Mouse (Mus musculus): Measurements from ENCODE around the gene Metrnl.
"Not testable (repeated sequence)": the region's sequence is repeated elsewhere in the genome, so short reads cannot be mapped to it uniquely, and the experiment has no call there.

Gene Metrnl

DNA sequence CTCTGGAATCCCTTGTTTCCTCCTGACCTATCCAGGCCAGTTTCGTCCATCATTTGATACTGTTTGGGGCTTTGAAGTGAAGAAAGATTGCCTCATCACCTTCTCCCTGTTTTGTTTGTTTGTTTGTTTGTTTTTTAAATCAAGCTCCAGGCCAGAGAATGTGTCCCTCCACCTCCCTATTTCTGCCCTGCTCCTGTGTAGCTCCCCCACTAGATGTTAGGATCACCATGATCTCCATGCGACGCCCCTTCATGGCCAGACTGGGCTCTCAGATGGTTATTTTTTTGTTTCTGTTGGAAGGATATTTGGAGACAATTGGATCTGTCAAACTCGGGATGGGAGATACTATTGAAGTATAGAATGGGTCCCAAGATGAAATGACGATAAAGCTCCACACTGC is at the start of gene Metrnl:
Gene Metrnl, plus strand, starts transcription at position 301 of the 400 bp plus-strand sequence.
- DNase-seq, result no peak

DNA sequence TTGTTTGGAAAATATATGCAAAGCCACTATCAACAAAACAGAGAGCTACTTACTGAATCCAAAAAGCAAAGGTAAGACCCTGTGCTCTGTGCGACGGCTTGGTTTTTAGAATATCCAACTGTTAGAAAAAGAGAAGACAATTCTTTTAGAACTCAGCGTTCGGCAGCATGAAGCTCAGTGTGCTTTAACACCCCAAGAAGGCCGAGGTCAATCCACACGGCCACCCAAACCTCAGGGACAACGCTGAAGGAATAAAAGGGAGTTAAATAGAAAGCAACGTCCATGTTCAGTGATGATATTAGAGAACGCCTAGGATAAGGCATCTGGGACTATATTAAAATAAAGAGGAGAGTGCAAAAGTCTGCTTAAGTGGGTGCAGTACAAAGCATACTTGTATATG is 49.8 kb upstream of the Metrnl start:
- DNase-seq, result no peak

DNA sequence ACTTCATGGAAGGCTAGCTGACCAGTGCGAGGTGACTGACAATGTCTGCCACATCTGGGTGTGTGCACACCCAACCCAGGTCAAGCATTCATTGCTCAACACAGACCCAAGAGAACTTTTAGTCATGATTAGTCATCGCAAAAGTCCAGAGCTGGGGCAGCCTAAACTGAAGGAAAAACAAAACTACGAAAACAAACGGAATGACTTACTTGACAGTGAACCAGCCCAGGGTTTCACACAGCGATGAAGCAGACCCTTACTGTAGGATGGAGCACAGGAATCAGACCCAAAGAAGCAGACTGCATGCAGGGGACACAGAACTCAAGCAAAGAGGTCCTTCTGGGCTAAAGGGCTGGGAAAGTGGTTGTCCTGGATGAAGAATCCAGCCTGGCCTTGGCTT is 49.4 kb upstream of the Metrnl start:
- DNase-seq, result no peak

DNA sequence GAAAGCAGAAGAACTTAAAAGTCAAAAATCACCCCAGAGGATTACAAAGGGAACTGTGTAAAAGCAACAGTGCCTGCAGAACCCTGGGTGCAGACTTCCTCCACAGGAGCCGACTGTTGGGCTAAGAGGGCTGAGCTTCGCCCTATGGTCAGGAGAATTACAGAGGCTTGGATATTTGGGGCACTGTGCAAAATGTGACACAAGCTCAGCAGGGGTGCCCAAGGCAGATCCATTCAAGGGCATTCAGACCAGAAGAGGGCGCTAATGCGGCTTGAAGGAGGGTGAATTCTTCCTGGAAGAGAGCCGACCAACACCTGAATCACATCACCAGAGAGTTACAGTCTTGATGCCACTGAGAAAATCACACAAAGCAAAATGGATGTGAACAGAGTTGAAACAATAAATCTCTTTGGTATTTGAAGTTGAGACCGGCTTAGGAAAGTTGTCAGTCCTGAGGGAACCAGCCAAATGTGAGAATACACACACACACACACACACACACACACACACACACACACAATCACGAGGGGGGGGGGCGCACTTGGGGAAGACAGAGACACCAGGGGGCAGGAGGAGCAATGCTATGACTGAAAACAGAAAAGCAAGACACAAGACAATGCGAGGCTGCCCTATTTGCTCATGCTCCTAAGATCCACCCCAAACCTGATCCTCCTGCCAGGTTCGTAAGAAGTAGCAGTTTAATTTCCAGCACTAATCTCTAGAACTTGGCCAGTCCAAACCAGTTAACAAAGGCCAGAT is 48.6 kb upstream of the Metrnl start:
- peak; percentile 91 for DNase-seq

DNA sequence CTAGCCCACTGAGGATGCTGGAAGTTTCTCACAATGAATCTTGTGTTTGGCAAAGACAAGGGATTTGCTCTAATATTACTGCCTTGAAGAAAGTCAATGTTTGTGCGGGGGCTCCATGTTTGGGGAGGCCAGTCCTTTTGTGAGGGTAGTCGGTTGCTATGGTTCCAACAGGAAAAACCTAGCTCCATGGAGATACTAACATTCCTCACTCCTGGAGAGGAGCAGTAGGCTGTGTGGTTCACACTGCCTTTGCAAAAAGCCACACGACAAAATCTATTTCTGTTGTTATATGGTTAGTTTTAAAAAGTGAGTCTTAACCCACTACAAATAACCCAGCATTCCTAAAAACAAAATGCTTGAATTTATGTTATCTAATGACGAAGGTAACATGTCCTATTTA is 47.7 kb upstream of the Metrnl start:
- no peak for DNase-seq

DNA sequence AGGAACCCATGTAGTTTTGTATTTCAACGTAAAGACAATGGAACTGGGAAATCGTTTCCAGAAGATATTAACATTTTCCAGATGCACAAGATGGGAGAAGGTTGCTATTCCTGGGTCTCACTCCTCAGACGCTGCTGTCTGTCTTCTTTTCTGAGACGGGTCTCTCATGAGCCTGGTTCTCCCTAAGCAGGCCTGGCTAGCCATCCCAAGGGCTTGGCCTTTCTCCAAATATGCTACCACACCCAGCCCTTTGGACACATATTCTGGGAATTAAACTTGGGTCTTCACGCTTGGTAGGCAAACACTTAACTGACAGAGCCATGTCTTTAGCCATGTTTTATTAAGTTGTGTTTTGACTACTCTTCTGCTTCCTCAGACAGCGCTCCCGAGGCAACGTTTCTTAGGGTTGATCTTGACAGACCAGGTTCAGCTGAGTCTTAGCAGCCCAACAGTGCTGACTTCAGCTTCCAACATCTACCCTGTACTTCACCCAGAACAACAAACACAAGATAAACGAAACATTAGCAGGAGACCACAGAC is 46.9 kb upstream of the Metrnl start:
- no peak for DNase-seq

DNA sequence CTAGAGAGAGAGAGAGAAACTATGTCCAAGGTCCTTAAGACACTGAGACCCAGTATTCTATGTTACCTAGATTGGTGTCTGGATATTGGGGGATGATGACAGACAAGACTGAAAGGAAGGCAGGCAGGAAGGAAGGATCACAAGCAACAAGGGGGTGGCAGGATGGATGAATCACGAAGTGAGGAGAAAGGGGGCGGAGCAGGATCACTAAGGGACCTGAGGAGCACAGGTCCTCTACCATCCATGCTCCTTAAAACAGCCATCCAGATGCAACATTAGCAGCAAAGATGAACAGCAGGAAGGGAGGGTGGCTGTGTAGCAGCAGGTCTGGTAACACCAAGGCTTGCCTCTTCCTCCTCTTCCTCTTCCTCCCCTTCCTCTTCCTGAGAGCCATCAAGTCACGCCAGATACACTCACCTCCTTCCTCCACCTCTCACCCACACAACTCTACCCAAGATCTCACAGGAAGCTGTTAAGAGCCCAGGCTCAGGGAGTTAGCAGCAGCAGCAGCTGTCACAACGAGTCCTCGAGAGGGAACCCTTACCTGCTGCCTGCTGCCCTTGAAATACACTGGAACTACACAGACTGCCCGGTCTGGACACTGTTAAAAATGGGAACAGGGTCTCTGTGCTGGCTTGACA is 46.1 kb upstream of the Metrnl start:
- peak; percentile 28 for DNase-seq

DNA sequence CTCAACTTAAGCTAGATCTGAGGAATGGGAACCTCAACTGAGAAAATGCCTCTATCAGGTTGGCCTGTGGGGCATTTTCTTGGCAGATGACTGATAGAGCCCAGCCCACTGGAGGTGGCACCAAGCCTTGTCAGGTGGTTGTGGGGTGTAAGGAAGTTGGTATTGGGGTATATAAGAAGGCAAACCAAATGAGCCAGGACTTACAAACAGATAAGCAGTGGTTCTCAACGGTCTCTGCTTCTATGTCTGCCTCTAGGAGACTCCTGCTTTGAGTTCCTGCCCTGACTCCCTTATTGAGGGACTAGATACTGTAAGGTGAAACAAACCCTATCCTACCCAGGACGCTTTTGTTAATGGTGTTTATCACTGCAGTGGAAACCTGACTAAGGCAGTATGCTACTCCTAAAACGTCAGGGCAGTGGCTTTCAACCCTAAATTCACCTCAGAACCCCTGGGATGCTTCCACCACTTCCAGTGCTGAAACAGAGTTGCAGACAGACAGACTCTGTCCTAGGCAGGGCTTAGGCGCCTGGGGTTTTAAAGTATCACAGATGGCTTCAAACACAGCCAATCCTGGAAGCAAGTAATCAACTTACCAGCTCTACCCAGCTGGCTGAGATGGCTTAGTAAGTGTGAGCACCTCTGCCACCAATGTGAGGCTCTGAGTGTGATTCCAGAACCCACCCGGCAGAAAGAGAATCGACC is 45.4 kb upstream of the Metrnl start:
- no peak for DNase-seq

DNA sequence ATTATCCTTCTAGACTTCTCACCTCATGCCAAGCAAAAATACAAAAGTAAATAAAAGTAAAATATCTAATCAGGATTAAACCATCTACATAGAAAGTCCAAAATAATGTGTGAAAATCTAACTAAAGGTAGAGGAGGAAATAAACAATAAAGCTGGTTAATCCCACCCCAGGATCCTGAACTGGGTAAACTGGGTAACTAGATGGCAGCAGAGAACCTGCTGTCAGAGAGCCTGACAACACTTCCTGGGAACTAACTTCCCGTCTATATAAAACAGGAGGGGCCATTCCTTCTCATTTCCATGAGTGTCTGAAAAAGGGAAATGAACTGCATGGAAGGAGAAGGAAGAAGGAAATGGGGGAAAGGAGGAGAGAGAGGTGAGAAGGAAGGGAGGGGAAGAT is 43.2 kb upstream of the Metrnl start:
- DNase-seq, result no peak

DNA sequence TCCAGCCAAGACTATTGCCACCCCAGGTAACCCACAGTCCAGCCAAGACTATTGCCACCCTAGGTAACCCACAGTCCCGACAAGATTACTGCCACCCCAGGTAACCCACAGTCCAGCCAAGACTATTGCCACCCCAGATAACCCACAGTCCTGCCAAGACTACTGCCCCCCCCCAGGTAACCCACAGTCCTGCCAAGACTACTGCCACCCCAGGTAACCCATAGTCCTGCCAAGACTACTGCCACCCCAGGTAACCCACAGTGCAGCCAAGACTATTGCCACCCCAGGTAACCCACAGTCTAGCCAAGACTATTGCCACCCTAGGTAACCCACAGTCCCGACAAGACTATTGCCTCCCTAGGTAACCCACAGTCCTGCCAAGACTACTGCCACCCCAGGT is 40.7 kb upstream of the Metrnl start:
- not testable (repeated sequence) for DNase-seq

DNA sequence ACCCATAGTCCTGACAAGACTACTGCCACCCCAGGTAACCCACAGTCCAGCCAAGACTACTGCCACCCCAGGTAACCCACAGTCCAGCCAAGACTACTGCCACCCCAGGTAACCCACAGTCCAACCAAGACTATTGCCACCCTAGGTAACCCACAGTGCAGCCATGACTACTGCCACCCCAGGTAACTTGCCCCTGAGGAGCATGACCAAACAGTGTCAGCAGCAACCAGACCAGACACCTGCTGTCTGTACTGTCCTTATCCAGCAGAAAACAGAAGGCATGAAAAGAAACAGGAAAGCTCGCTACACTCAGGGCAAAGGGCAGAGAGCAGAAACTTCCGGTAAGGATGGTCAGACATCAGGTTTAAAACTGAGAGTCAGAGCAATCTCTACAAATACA is 40.2 kb upstream of the Metrnl start:
- DNase-seq, result no peak

DNA sequence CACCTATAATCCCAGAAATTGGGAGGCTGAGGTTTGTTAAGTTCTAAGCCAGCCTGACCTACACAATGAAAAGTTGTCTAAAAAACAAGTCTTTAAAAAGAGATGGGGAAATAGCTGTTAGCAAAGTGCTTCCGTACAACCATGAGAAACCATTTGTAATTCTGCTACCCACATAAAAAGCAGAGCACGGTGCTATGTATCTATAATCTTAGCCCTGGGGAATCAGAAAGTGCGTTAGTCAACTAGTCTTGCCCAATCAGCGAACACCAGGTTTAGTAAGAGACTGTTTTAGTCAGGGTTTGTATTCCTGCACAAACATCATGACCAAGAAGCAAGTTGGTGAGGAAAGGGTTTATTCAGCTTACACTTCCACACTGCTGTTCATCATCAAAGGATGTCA is 33.8 kb upstream of the Metrnl start:
- DNase-seq, result no peak

DNA sequence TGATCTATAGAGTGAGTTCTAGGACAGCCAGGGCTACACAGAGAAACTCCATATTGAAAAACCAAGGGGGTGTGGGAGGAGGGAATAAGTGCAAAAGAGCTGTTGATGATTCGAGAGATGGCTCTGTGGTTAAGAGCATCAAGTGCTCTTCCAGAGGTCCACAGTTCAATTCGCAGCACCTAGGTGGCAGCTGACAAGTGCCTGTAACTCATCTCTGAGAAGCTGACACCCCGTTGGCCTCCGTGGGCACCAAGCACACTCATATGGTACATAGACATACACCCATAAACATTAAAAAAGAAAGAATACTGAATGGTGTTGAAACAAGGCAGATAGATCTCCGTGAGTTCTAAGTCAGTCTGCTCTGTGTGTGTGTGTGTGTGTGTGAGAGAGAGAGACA is 32.6 kb upstream of the Metrnl start:
- no peak for DNase-seq

DNA sequence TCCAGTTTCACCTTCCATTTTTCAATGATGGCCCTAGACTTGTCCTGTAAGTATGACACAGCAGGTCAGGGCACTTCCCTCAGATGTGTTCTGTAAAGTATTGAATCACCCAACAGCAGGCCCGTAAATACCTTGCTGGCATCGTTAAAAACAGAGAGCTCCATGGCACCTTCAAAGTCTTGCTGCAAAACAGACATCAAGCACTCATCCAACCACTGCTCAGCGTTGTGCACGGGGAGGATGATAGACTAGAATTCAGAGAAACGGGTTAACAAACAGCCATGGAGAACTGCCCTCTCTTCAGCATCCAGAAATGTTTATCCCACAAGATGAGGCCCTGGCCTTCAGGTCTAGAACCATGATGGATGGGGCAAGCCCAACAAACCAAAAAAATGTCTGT is 30.4 kb upstream of the Metrnl start:
- DNase-seq, result no peak

DNA sequence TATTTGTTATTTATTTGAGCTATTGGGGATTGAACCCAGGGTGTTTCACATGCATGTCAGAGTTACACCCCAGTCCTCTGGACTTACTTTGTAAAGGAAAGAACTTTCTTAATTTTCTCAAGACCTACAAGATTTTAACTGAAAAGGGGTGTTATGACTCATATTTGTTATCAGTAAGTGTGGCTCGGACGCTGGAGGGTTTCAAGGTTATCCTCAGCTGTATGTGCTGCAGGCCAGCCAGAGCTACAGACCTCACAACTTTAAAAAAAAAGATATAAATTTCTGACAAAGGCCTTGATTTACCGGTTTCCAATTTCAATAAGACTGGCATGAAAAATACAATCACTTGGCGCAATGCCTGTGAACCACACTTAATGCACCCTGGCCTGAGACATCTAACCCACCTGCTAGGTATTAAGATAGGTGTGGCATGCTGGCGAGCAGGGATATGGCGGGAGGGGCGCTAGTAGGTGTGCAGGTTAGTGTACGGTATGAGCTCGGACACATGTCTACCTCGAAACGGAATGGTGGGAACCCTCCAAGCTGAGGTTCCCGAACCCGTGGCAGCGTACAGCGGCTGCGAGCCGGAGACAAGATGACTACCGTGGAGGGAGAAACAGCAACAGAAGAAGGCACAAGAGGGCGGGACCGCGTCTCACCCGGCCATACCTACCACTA is 28.9 kb upstream of the Metrnl start:
- DNase-seq, result no peak

DNA sequence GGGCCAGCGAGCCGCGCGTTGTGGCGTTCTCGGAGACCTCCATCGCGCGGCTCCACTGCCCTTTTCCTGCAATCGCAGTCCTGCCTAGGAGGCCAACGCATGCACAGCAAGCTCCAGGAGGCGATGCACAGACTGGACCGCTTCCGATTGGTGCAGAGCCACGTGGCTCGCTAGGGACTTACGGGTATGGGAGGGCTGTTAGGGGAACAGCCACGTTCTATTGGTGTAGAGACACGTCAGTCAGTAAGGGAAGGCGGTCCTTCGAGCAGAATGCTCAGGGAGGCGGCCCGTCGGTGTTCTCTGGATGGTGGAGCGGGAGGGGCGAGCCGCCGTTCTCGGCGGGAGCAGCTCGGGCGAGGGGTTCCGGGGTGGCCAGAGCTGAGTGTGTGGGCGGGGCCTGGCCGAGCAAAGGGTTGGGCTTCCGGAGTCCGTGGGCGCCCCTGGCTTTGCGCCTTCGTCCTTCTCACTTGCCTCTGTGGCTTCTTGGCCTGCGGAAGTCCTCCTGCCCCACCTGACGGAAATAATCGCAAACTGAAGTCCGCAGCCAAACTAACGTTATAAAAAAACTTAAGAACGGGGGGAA is 28.3 kb upstream of the Metrnl start, which contains the start of gene B3gntl1:
Gene B3gntl1, minus strand, starts transcription at position 164 of the 583 bp plus-strand sequence.
- peak; percentile 98 for DNase-seq

DNA sequence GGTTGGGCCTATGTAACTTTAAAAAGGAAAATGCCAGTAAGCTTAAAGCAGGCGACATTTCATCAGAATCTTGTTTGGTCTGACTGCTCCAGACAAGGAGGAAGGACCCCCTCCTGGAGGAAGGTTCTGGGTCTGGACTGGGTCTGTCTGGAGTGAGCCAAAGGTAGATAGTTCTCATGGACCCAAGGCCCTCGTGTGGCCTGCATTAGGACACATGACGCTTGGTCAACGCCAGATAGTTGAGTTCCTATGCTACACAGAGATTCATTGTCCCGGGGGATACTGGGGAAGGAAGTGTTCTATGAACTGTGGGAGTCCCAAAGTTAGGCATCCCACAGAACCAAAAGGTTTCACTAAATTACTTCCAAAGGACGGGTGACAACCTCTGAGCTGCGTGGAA is 27.7 kb upstream of the Metrnl start:
- DNase-seq, result no peak

DNA sequence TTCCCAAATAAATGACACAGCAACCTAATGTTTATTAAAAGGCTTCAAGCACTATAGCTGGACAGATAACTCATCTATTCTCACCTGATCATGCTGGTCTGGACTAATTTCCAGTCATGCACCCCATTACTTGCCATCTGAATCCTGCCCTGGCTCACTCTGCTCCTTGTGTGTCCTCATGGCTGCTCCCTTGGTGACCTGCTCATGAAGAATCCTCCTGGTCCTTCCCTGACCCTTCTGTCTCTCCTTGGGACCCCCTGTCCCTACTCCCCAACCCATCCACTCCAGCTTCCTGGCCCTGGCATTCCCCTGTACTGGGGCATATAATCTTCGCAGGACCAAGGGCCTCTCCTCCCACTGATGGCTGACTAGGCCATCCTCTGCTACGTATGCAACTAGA is 24.5 kb upstream of the Metrnl start:
- DNase-seq, result no peak

DNA sequence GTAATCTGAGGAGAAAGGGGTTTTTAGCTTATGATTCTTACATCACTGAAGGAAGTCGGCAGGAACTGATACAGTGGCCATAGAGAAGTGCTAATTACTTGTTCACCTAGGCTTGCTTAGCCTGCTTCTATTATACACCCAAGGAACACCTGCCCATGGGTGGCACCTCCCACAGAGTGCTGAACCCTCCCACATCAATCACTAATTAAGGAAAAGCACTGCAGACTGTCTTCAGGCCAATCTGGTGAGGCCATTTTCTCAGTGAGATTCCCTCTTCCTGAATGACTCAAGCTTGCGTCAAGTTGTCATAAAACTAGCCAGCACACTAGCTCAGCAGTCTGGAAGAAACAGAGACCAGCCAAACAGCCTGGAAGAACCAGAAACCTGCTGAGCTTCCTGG is 21.8 kb upstream of the Metrnl start:
- no peak for DNase-seq

DNA sequence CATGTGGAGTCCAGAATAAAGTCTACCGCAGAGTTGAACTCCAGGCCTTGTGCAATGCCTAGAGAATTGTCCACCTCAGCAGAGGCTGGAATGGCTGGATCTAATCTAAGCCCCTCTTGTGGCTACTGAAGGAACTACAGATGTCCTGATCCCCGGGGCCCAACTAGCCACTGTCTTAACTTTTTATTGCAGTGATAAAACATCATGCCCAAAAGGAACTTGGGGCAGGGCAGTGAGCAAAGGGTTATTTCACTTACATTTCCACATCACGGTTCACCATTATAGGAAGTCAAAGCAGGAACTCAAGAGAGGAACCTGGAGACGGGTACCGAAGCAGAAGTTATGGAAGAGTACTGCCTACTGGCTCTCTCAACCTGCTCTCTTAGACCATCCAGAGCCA is 20.6 kb upstream of the Metrnl start:
- no peak for DNase-seq

DNA sequence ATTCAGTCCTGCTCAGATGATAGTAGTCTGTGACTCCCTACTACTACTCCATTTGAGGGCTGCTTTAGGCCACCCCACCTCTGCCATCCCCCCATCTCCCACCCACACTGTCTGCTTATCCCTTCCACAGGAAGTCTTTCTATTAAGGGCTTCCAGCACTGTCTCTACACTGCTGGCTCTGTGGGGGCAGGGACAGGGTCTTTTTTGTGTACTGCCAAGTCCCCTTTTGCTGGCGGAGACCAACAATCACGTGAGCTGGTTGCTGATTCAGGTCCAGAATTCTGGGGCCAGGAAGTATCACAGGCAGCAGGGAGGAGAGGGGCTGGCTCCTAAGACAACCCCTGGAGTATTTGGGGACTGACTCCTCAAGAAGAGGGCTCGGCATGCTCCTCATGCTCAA is 18.1 kb upstream of the Metrnl start:
- no peak for DNase-seq

DNA sequence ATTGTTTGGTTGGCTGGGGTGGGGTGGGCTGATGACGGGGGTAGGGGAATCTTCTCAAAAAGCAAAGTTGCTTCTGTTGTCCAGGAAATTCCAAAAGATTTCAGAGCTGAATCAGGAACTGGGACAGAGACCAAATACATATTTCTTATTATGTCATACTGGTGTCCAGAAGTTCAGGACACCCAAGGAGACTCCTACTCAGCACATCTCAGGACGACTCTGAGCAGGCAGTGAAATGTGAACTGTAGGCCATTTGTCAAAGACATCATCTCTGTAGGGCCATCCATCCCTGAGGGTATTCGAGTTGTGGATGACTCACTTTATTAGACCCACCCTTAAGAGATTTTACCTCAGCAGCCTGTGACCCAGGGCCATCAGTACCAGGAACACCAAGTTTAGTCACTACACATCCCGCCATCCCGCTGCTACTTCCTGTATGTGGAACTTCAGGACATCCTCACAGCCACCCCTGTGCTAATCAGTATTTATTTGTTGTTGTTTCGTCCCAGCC is 15.8 kb upstream of the Metrnl start:
- no peak for DNase-seq

DNA sequence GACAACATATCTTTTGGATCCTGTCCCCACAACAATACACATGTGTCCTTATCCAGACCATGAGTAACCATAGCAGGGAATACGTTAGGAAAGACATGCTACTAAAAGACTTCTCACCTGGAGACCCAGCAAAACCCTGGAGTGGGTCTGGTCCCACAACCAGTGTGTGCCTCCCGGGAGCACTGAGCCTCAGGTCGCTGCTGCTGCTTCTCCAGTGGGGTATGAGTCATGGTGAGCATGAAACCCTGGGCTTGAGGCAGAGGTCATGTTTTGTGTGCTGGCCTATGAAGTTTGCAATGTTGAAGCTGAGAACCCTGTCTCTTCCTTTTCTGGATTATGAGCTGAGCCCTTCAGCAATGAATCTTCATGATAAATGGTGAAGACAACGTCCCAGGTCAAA is 15.3 kb upstream of the Metrnl start:
- DNase-seq, result no peak

Data from thymus, postnatal 4 days (tissue).